Mouse (Mus musculus) hindbrain, embryonic 12.5 days (tissue): ENCODE measurements around the gene Htra1. TPM values are rescaled to one million over a fixed set of nuclear protein-coding genes. Genes with fewer than 3 reads are reported as not detected.

ENCODE experiments used
- ATAC-seq: fragments of 200-750 bp; cut with Nextera tagmentation; 2 replicates; pipeline ENCODE4 v1.8.0; 2017; ENCODE audit warnings: moderate TSS enrichment; ENCODE audit not compliant: low FRiP score
- H3K27ac ChIP-seq: fragments of 300-500 bp; sonication (generic); 2 replicates; pipeline ENCODE4 v1.5.1; 2016; ENCODE audit warnings: mild to moderate bottlenecking
- H3K27me3 ChIP-seq: fragments of 300-500 bp; sonication (generic); 2 replicates; pipeline ENCODE4 v1.6.1; 2016; ENCODE audit warnings: mild to moderate bottlenecking
- H3K36me3 ChIP-seq: fragments of 300-500 bp; sonication (generic); 2 replicates; pipeline ENCODE4 v1.6.1; 2016; ENCODE audit warnings: mild to moderate bottlenecking
- H3K4me1 ChIP-seq: fragments of 300-500 bp; sonication (generic); 2 replicates; pipeline ENCODE4 v1.6.1; 2016
- H3K4me2 ChIP-seq: fragments of 300-500 bp; sonication (generic); replicated peaks from 2 replicates; pipeline ENCODE4 v1.6.1; 2016; ENCODE audit warnings: mild to moderate bottlenecking
- H3K4me3 ChIP-seq: fragments of 300-500 bp; sonication (generic); 2 replicates; pipeline ENCODE4 v1.5.1; 2016; ENCODE audit warnings: mild to moderate bottlenecking
- H3K9ac ChIP-seq: fragments of 300-500 bp; sonication (generic); 2 replicates; pipeline ENCODE4 v1.6.1; 2016; ENCODE audit warnings: mild to moderate bottlenecking, moderate library complexity
- H3K9me3 ChIP-seq: fragments of 300-500 bp; sonication (generic); replicated peaks from 2 replicates; pipeline ENCODE4 v1.6.1; 2016; ENCODE audit warnings: mild to moderate bottlenecking
- WGBS: fragments of 180-500 bp; shearing (Covaris S2); methylation state at CpG from one replicate; pipeline ENCODE4 v1.1.7; 2016; 5-methylcytosine and 5-hydroxymethylcytosine counted together
- polyA plus RNA-seq: library from polyadenylated mRNA; unstranded; fragments of >200 nt; fragmentation: Nextera tagmentation; extraction: Ambion mirVana; gene quantifications from 2 replicates; pipeline ENCODE4 v1.2.1, GENCODE M21; 2016

Gene Htra1
- polyA plus RNA-seq, 1 experiment from 2014 or later = 19.0 TPM

GRCm38 (mm10) chr7:130903505-130904074 is 32.3 kb upstream of the Htra1 start:
- 89% methylated on average over 16 of the region's 16 CpGs for WGBS
- 0 out of 2 replicates have a peak overlapping the region, but pooled peaks have one; percentile 13 for H3K9ac ChIP-seq
- no peaks in the 10 kb centered on the region for H3K27me3 ChIP-seq
- no peaks in the 10 kb centered on the region for H3K9me3 ChIP-seq
- ATAC-seq = no peak
- peaks cover 29% of the 10 kb centered on the region for H3K36me3 ChIP-seq
- H3K4me1 ChIP-seq = no peaks in the 10 kb centered on the region
- H3K27ac ChIP-seq = no peak overlapping the region
- no peak overlapping the region for H3K4me3 ChIP-seq
- no peak overlapping the region for H3K4me2 ChIP-seq

GRCm38 (mm10) chr7:130904571-130905365 is 31.1 kb upstream of the Htra1 start:
- H3K9ac ChIP-seq = no peak overlapping the region
- H3K4me3 ChIP-seq = no peak overlapping the region
- H3K4me2 ChIP-seq = no peak overlapping the region
- H3K9me3 ChIP-seq = no peaks in the 10 kb centered on the region
- no peak for ATAC-seq
- H3K27me3 ChIP-seq = no peaks in the 10 kb centered on the region
- peaks cover 30% of the 10 kb centered on the region for H3K36me3 ChIP-seq
- H3K27ac ChIP-seq = no peak overlapping the region
- no peaks in the 10 kb centered on the region for H3K4me1 ChIP-seq
- WGBS = 91% methylated on average over 13 of the region's 13 CpGs

- no peak overlapping the region for H3K4me3 ChIP-seq
- peaks cover 23% of the 10 kb centered on the region for H3K36me3 ChIP-seq
- H3K9me3 ChIP-seq = no peaks in the 10 kb centered on the region
- no peak overlapping the region for H3K4me2 ChIP-seq
- H3K4me1 ChIP-seq = no peaks in the 10 kb centered on the region
- ATAC-seq = no peak
- H3K27me3 ChIP-seq = no peaks in the 10 kb centered on the region
- no peak overlapping the region for H3K27ac ChIP-seq
- no peak overlapping the region for H3K9ac ChIP-seq
- 94% methylated on average over 14 of the region's 14 CpGs for WGBS
These were observed 25.1 kb upstream of the Htra1 start for GRCm38 (mm10) chr7:130910841-130911240.

DNA sequence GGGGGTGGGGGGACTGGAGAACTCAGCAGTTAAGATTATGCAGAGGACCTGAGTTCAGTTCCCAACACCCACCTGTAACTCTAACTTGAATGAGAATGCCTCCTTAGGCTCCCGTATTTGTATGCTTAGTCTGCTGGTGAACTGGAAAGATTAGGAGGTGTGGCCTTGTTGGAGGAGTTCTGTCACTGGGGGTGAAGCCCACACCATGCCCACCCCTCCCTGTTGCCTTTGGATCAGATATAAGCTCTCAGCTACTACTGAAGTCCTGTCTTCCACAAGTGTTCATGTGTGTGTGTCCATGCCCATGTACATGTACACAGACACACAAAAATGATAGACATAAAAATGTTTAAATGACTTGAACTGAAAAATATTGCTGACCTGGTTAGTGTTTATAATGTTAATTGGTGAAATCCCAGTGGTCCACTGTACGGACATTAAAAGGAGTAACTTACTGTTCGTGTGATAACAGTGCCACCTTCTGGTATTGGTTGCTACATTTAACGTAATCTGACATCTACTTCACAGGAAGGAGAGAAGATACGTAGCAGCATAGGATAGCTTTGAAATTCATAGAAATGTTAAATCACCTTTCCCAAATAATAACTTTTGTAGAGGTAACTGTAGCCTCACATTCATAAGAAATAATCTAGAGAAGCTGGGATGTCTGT is 21.1 kb upstream of the Htra1 start:
- Histone ChIP-seq H3K27ac (no peak overlapping the region), H3K36me3 (peaks cover 15% of the 10 kb centered on the region), H3K27me3 (no peaks in the 10 kb centered on the region), H3K4me1 (no peaks in the 10 kb centered on the region), H3K4me2 (no peak overlapping the region), H3K9me3 (no peaks in the 10 kb centered on the region), H3K9ac (no peak overlapping the region), H3K4me3 (no peak overlapping the region)
- WGBS = 52% methylated on average over 5 of the region's 5 CpGs
- ATAC-seq = no peak

GRCm38 (mm10) chr7:130918260-130918659 is 17.7 kb upstream of the Htra1 start:
- Histone ChIP-seq H3K9me3 (no peaks in the 10 kb centered on the region), H3K4me1 (no peaks in the 10 kb centered on the region), H3K36me3 (0 out of 2 replicates have a peak, but pooled peaks cover 4% of the 10 kb centered on the region), H3K4me3 (no peak overlapping the region), H3K4me2 (no peak overlapping the region), H3K9ac (no peak overlapping the region), H3K27me3 (no peaks in the 10 kb centered on the region), H3K27ac (no peak overlapping the region)
- WGBS = 69% methylated on average over 2 of the region's 2 CpGs
- ATAC-seq = no peak

DNA sequence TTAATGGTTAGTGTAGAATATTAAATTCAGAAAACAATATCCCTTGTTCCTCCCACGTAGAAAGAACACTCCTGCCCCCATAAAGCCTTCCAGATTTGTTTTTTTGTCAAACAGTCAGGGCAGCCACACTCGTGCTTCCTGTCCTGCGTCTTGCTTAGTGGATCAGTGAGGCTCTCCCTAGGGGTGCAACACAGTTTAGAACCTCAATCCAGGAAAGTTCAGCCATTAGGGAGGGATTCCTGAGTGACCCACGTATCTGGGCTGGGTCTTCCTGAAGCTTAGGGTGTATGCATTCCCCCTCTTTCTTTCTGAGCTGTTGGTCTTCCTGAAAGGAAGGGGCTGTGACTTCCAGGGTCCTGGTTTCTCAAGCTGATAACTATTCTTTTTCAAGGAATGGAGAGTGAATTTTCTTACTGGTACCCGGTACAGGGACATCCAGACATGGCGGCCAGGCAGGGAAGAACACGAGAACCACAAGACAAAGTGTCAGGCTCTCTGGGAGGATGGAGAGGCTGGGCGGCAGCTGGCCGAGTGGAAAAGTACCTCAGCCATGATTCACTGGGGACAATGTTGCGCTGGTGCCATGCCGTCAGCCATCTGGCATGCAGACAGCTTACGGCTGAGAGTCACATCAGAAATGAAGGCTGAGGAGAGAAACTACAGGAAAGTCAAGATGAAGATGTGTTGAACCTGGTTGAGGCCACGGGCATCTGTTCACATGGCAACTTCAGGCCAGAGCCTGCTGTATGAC is 12.8 kb upstream of the Htra1 start:
- H3K4me1 ChIP-seq = no peaks in the 10 kb centered on the region
- no peak overlapping the region for H3K9ac ChIP-seq
- H3K36me3 ChIP-seq = no peaks in the 10 kb centered on the region
- H3K4me3 ChIP-seq = no peak overlapping the region
- H3K27me3 ChIP-seq = no peaks in the 10 kb centered on the region
- WGBS = 65% methylated on average over 13 of the region's 13 CpGs
- ATAC-seq = no peak
- H3K9me3 ChIP-seq = no peaks in the 10 kb centered on the region
- no peak overlapping the region for H3K27ac ChIP-seq
- no peak overlapping the region for H3K4me2 ChIP-seq

DNA sequence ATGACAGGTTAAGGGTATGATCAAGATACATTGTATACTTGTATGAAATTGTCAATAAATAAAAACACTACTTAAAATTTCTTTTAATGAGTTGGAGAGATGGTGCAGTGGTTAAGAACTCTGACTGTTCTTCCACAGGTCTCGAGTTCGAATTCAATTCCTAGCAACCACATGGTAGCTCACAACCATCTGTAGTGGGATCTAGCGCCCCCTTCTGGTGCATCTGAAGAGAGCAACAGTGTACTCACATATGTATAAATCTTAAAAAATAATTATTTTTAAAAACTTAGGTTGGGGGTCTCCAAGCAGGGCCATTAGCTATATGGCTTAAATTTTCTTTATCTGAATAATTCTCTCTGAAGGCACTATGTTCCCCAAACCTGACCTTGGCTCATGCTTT is 5.5 kb upstream of the Htra1 start:
- Histone ChIP-seq H3K27ac (no peak overlapping the region), H3K4me3 (no peak overlapping the region), H3K27me3 (peaks cover 32% of the 10 kb centered on the region), H3K9me3 (no peaks in the 10 kb centered on the region), H3K9ac (no peak overlapping the region), H3K36me3 (no peaks in the 10 kb centered on the region), H3K4me2 (no peak overlapping the region), H3K4me1 (no peaks in the 10 kb centered on the region)
- ATAC-seq = no peak
- 64% methylated on average over 3 of the region's 3 CpGs for WGBS

DNA sequence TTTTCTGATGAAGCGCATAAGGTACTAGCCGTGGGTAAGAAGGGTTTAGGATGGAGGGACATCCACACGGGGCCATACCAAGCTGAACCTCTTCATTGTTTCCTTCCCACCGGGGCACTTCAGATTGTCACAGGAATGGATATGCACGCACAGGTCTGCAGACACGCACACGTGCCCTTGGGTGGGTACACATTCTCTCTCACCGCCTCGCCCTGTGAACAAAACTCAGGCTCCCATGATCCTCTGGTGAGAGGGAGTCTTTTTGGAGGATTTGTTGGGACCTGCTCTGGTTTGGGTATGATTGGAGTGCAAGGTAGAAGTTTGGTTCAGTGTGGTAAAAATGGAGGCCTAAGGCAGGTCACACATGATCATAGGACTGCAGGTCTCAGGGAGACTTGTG is 3.0 kb upstream of the Htra1 start:
- H3K27ac ChIP-seq = no peak overlapping the region
- 85% methylated on average over 9 of the region's 9 CpGs for WGBS
- peaks cover 10% of the 10 kb centered on the region; the same call in 1 of the 2 replicates for H3K4me1 ChIP-seq
- ATAC-seq = no peak
- H3K4me2 ChIP-seq = no peak overlapping the region
- no peaks in the 10 kb centered on the region for H3K36me3 ChIP-seq
- H3K9ac ChIP-seq = no peak overlapping the region
- H3K4me3 ChIP-seq = no peak overlapping the region
- H3K27me3 ChIP-seq = peaks cover 57% of the 10 kb centered on the region
- H3K9me3 ChIP-seq = no peaks in the 10 kb centered on the region

DNA sequence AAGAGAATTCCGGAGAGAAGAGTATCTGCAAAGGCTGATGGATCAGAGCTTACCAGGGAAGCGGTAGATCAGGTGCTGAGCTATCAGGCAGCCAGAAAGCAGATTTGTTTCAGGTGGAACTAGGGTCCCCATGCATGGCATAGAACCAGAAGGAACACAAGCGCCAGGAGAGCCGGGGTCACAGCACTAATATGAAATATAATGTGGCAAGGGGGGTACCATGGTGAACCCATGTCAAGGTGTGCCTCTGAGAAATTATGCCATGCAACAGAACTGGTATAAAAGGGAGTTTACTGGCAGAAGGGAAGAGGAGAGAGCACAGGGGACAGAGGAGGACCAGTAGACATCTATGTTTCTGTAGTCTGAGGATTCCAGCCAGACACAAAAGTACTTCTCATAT is 1.3 kb upstream of the Htra1 start:
- no peaks in the 10 kb centered on the region for H3K9me3 ChIP-seq
- no peak overlapping the region for H3K4me3 ChIP-seq
- 89% methylated on average over 4 of the region's 4 CpGs for WGBS
- H3K4me2 ChIP-seq = no peak overlapping the region
- H3K36me3 ChIP-seq = no peaks in the 10 kb centered on the region
- peaks cover 10% of the 10 kb centered on the region; the same call in 1 of the 2 replicates for H3K4me1 ChIP-seq
- ATAC-seq = no peak
- no peak overlapping the region for H3K27ac ChIP-seq
- H3K27me3 ChIP-seq = peaks cover 74% of the 10 kb centered on the region
- H3K9ac ChIP-seq = no peak overlapping the region

DNA sequence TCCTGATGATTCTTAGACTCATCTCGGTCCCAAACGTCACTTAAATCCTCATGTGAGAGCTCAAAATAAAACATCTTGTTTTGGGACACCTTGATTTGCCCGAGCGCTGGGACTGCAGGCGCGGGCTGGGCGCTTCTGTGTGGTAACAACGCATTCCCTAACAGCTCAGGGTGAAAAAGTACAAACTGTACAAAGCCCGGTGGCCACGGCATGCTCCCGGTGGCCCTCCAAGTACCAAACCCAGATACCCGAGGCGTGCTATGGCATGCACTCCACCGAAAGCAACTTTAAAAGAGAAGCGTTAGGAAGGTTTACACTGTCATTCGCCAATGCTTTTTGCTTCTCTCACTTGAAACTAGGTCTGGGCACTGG is 504 bp upstream of the Htra1 start:
- H3K27ac ChIP-seq = no peak overlapping the region
- H3K36me3 ChIP-seq = no peaks in the 10 kb centered on the region
- no peaks in the 10 kb centered on the region for H3K9me3 ChIP-seq
- peaks cover 10% of the 10 kb centered on the region; the same call in 1 of the 2 replicates for H3K4me1 ChIP-seq
- no peak overlapping the region for H3K9ac ChIP-seq
- peak overlapping the region; percentile 68 for H3K4me2 ChIP-seq
- 12% methylated on average over 16 of the region's 16 CpGs for WGBS
- ATAC-seq = no peak
- H3K27me3 ChIP-seq = peaks cover 76% of the 10 kb centered on the region
- peak overlapping the region; percentile 45 for H3K4me3 ChIP-seq

DNA sequence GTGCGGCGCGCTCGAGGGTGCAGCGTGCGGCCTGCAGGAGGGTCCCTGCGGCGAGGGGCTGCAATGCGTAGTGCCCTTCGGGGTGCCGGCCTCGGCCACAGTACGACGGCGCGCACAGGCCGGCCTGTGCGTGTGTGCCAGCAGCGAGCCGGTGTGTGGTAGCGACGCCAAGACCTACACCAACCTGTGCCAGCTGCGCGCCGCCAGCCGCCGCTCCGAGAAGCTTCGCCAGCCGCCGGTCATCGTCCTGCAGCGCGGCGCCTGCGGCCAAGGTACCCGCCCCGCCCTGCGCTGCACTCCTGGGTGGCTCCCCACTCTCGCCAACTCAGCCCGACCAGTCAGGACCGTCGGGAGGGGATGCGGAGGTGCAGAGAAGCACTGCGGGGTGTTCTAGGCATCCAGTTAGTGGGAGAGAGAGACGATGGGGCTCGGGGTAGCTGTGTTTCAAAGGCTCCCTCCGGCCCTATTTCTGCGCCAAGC is 601 bp downstream of the Htra1 start:
- WGBS = under 1% methylated on average over 49 of the region's 49 CpGs
- peaks cover 10% of the 10 kb centered on the region; the same call in 1 of the 2 replicates for H3K4me1 ChIP-seq

More for the DNA sequence above, 601 bp downstream of the Htra1 start:
- peak overlapping the region; percentile 45 for H3K4me3 ChIP-seq
- H3K27ac ChIP-seq = no peak overlapping the region
- H3K4me2 ChIP-seq = peak overlapping the region; percentile 68
- 0 out of 2 replicates have a peak, but pooled peaks have one; percentile 22 for ATAC-seq
- H3K27me3 ChIP-seq = peaks cover 76% of the 10 kb centered on the region
- H3K9ac ChIP-seq = peak overlapping the region; percentile 40
- H3K9me3 ChIP-seq = no peaks in the 10 kb centered on the region
- no peaks in the 10 kb centered on the region for H3K36me3 ChIP-seq
